ENCODE assay signal across 15 mouse cellular contexts in genomic region chr8:111788085-111788484, GRCm38 (mm10). TPM values are rescaled to one million over a fixed set of nuclear protein-coding genes. Genes with fewer than 3 reads are reported as not detected.
A peak's percentile ranks its signal among the peaks of the same experiment; 100 is the strongest.
DNase-seq lines count a peak whose midpoint lies in the region; ATAC-seq lines count a peak whose summit lies in the region.
"Had no signal": no experiment of that assay in that cellular context is flagged by ENCODE, and none has a peak within 500 bp of the region (broad histone marks: within the 10 kb centered on the region; RNA-seq: fewer than 3 reads in every experiment).

No protein-coding gene starts in this region.

- WGBS in kidney, embryonic 14.5 days = 75% methylated on average over 5 of the region's 5 CpGs
- 70% methylated on average over 5 of the region's 5 CpGs for WGBS in kidney, embryonic 16.5 days
- WGBS in forebrain, embryonic 11.5 days = 60% methylated on average over 5 of the region's 5 CpGs
- 71% methylated on average over 5 of the region's 5 CpGs for WGBS in limb, embryonic 10.5 days
- WGBS in stomach, embryonic 14.5 days = 73% methylated on average over 5 of the region's 5 CpGs

- H3K9ac ChIP-seq in kidney, embryonic 14.5 days (ENCODE audit: low read depth, low read length) = no peak overlapping the region
- H3K9ac ChIP-seq in kidney, embryonic 16.5 days (replicated peaks; ENCODE audit: low read length) = no peak overlapping the region
- H3K9ac ChIP-seq in forebrain, embryonic 11.5 days (ENCODE audit: low read length) = 0 out of 2 replicates have a peak overlapping the region, but pooled peaks have one; percentile 0
- H3K9ac ChIP-seq in stomach, embryonic 14.5 days (replicated peaks; ENCODE audit: low read depth, low read length) = no peak overlapping the region

- no peaks in the 10 kb centered on the region for H3K9me3 ChIP-seq in kidney, embryonic 14.5 days (ENCODE audit: control insufficient read depth, low read length)
- H3K9me3 ChIP-seq in kidney, embryonic 16.5 days (ENCODE audit: low read length) = no peaks in the 10 kb centered on the region
- H3K9me3 ChIP-seq in forebrain, embryonic 11.5 days (ENCODE audit: control insufficient read depth, low read length) = no peaks in the 10 kb centered on the region
- no peaks in the 10 kb centered on the region for H3K9me3 ChIP-seq in limb, embryonic 10.5 days (replicated peaks)
- no peaks in the 10 kb centered on the region for H3K9me3 ChIP-seq in stomach, embryonic 14.5 days (ENCODE audit: control insufficient read depth, low read depth, low read length)
- H3K9me3 ChIP-seq: G1E had no signal

- peak overlapping the region; percentile 0 for H3K27ac ChIP-seq in kidney, embryonic 14.5 days (ENCODE audit: low read depth, low read length)
- H3K27ac ChIP-seq in kidney, embryonic 16.5 days (ENCODE audit: low read length) = no peak overlapping the region
- H3K27ac ChIP-seq in forebrain, embryonic 11.5 days (ENCODE audit: low read depth, low read length) = 0 out of 2 replicates have a peak overlapping the region, but pooled peaks have one; percentile 14
- H3K27ac ChIP-seq in limb, embryonic 10.5 days = peak overlapping the region; percentile 61
- 0 out of 2 replicates have a peak overlapping the region, but pooled peaks have one; percentile 15 for H3K27ac ChIP-seq in stomach, embryonic 14.5 days (ENCODE audit: low read length)

- peaks cover 12% of the 10 kb centered on the region for H3K4me1 ChIP-seq in kidney, embryonic 14.5 days (ENCODE audit: control insufficient read depth, insufficient read depth, low read length)
- H3K4me1 ChIP-seq in kidney, embryonic 16.5 days (ENCODE audit: insufficient read depth, low read length) = peaks cover 10% of the 10 kb centered on the region
- H3K4me1 ChIP-seq in forebrain, embryonic 11.5 days (replicated peaks; ENCODE audit: control insufficient read depth, insufficient read depth, low read length) = peaks cover 9% of the 10 kb centered on the region; the same call in 1 of the 2 replicates
- H3K4me1 ChIP-seq in limb, embryonic 10.5 days = peaks cover 42% of the 10 kb centered on the region
- peaks cover 4% of the 10 kb centered on the region for H3K4me1 ChIP-seq in stomach, embryonic 14.5 days (ENCODE audit: control insufficient read depth, insufficient read depth, low read length)

- ATAC-seq in kidney, embryonic 14.5 days (ENCODE audit: low FRiP score, low TSS enrichment) = no peak
- ATAC-seq in kidney, embryonic 16.5 days (ENCODE audit: low FRiP score, low TSS enrichment) = no peak
- ATAC-seq in forebrain, embryonic 11.5 days (replicated peaks; ENCODE audit: low FRiP score) = no peak
- ATAC-seq in stomach, embryonic 14.5 days (ENCODE audit: insufficient number of reproducible peaks, insufficient read depth, low FRiP score, low read depth) = no peak

- H3K4me3 ChIP-seq in kidney, embryonic 14.5 days (ENCODE audit: low read length) = no peak overlapping the region
- H3K4me3 ChIP-seq in kidney, embryonic 16.5 days (ENCODE audit: low read length) = no peak overlapping the region
- H3K4me3 ChIP-seq in forebrain, embryonic 11.5 days (ENCODE audit: low read depth, low read length) = no peak overlapping the region
- no peak overlapping the region for H3K4me3 ChIP-seq in limb, embryonic 10.5 days
- H3K4me3 ChIP-seq in stomach, embryonic 14.5 days (ENCODE audit: low read depth, low read length) = no peak overlapping the region
- H3K4me3 ChIP-seq: erythroblast, embryonic 14.5 days; myocyte had no signal

- no peak for DNase-seq in forebrain, embryonic 11.5 days (ENCODE audit: low spot score)
- DNase-seq in limb, embryonic 10.5 days (ENCODE audit: low spot score) = no peak
- DNase-seq in thymus, postnatal 0 days (ENCODE audit: low spot score) = no peak
- DNase-seq in spleen, adult 18-20 months = no peak
- DNase-seq in frontal cortex, postnatal 36 days (ENCODE audit: low spot score in 2 of 2) = no peak
- DNase-seq: heart, postnatal 4 days; layer of hippocampus, adult 9-11 months; lung, adult 2 months; thymus, postnatal 4 days had no signal

- H3K36me3 ChIP-seq in kidney, embryonic 14.5 days (ENCODE audit: control insufficient read depth, insufficient read depth, low read length) = peaks cover 3% of the 10 kb centered on the region; the same call in 1 of the 2 replicates
- 0 out of 2 replicates have a peak, but pooled peaks cover 2% of the 10 kb centered on the region for H3K36me3 ChIP-seq in kidney, embryonic 16.5 days (ENCODE audit: insufficient read depth, low read length)
- no peaks in the 10 kb centered on the region for H3K36me3 ChIP-seq in forebrain, embryonic 11.5 days (ENCODE audit: control insufficient read depth, insufficient read depth, low read length)
- H3K36me3 ChIP-seq in limb, embryonic 10.5 days = peaks cover 37% of the 10 kb centered on the region
- no peaks in the 10 kb centered on the region for H3K36me3 ChIP-seq in stomach, embryonic 14.5 days (ENCODE audit: control insufficient read depth, insufficient read depth, low read length)

- no peaks in the 10 kb centered on the region for H3K27me3 ChIP-seq in kidney, embryonic 14.5 days (ENCODE audit: control insufficient read depth, insufficient read depth, low read length)
- no peaks in the 10 kb centered on the region for H3K27me3 ChIP-seq in kidney, embryonic 16.5 days (ENCODE audit: insufficient read depth, low read length)
- no peaks in the 10 kb centered on the region for H3K27me3 ChIP-seq in forebrain, embryonic 11.5 days (ENCODE audit: control insufficient read depth, insufficient read depth, low read length)
- no peaks in the 10 kb centered on the region for H3K27me3 ChIP-seq in limb, embryonic 10.5 days (ENCODE audit: low read depth, poor library complexity, severe bottlenecking)
- H3K27me3 ChIP-seq in stomach, embryonic 14.5 days (ENCODE audit: control insufficient read depth, insufficient read depth, low read length) = no peaks in the 10 kb centered on the region

- H3K4me2 ChIP-seq in kidney, embryonic 14.5 days (replicated peaks; ENCODE audit: low read depth, low read length) = no peak overlapping the region
- H3K4me2 ChIP-seq in kidney, embryonic 16.5 days (replicated peaks; ENCODE audit: low read depth, low read length) = no peak overlapping the region
- no peak overlapping the region for H3K4me2 ChIP-seq in forebrain, embryonic 11.5 days (ENCODE audit: low read depth, low read length, severe bottlenecking)
- no peak overlapping the region for H3K4me2 ChIP-seq in stomach, embryonic 14.5 days (replicated peaks; ENCODE audit: low read depth, low read length)

RNA-seq across cellular contexts. Expression of gene Bcar1, which starts 44.5 kb away (rescaled TPM):
- polyA plus RNA-seq in kidney, embryonic 14.5 days (2014; fragmentation: Nextera tagmentation; extraction: Ambion mirVana) = 39.1 and 55.6 TPM in 2 replicates
- polyA plus RNA-seq in kidney, embryonic 16.5 days (2015; fragmentation: Nextera tagmentation; extraction: Ambion mirVana) = 49.6 and 60.1 TPM in 2 replicates
- 60.1 and 60.8 TPM in 2 replicates for polyA plus RNA-seq in forebrain, embryonic 11.5 days (2014; fragmentation: Nextera tagmentation; extraction: Ambion mirVana)
- polyA plus RNA-seq in limb, embryonic 10.5 days (2016; fragmentation: Nextera tagmentation; extraction: Ambion mirVana) = 50.2 and 50.4 TPM in 2 replicates
- polyA plus RNA-seq in stomach, embryonic 14.5 days (2014; fragmentation: Nextera tagmentation; extraction: Ambion mirVana) = 43.5 and 46.5 TPM in 2 replicates
- polyA plus RNA-seq in thymus, postnatal 0 days (2015; fragmentation: Nextera tagmentation; extraction: Ambion mirVana) = 4.1 TPM in 2 replicates
